Mouse (Mus musculus) adrenal gland, adult 8-10 months (tissue): ENCODE data around the gene Ethe1. TPM values are rescaled to one million over a fixed set of nuclear protein-coding genes. Genes with fewer than 3 reads are reported as not detected.
"Not testable (repeated sequence)": the region's sequence is repeated elsewhere in the genome, so short reads cannot be mapped to it uniquely, and the experiment has no call there.

Experiments used
- DNase-seq: peaks from one replicate; pipeline ENCODE4 v3.0.0; 2022
- total RNA-seq, 4 experiments: library from RNA; stranded (reverse); gene quantifications; 2 replicates each; pipeline ENCODE4 v1.2.4; 2022

Gene Ethe1
- total RNA-seq, 4 experiments from 2014 or later = 32.4 to 44.0 (median 39.1) TPM

GRCm38 (mm10) chr7:24612308-24612910 is 25.1 kb downstream of the Ethe1 start:
- no peak for DNase-seq

DNA sequence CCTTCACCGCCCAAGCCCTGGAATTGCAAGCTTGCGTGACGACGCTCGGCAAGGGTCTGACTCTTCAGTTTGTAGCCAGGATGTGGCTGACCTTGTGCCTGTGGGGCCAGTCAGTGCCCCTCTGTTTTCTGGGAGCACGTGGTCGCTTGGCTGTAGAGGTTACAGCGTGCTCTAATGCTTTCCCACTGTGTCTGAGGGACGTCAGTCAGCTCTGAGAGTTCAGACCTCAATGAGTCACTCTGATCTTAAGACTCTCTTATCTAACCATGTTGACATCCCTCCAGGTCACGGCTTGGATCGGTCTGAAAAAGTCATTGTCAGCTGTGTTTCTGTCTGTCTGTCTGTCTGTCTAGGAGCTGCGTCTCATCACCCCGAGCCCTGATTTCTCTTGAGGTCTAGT is 27.5 kb downstream of the Ethe1 start:
- no peak for DNase-seq

- no peak for DNase-seq
Measured at GRCm38 (mm10) chr7:24617763-24618162, 30.4 kb downstream of the Ethe1 start.

- DNase-seq = not testable (repeated sequence)
Measured at GRCm38 (mm10) chr7:24618374-24618773, 31.0 kb downstream of the Ethe1 start.

DNA sequence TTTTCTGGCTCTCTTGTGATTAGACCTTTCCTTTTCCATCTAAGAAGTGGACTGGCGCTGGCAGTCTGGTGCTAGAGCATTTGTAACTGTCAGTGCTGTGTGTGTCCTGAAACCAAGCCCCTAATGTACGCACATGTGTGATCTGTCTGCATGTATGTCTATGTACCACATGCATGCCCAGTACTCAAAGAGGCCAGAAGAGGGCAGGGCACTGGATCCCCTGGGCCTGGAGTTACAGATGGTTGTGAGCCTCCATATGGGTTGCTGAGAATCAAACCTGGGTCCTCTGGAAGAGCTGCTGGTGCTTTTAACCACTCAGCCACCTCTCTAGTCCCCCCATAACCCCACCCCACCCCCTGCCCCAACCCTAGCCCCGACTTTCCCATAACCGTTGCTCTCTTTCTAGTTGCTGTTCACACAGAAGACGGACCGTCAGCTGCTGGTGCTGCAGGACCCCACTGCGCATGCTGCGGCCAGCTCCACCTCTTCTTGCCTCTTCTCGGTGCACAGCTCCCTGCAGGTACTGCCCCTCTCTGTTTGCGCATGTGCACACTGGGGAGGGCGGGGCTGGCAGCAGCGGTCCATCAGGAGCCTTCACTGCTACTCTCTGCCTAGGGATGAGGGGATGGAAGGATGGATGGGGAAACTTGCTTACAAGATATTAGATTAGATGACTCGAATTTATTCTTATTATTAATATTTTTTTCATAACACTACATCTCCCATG is 32.5 kb downstream of the Ethe1 start:
- DNase-seq = no peak

GRCm38 (mm10) chr7:24621193-24621592 is 33.9 kb downstream of the Ethe1 start:
- DNase-seq = no peak

DNA sequence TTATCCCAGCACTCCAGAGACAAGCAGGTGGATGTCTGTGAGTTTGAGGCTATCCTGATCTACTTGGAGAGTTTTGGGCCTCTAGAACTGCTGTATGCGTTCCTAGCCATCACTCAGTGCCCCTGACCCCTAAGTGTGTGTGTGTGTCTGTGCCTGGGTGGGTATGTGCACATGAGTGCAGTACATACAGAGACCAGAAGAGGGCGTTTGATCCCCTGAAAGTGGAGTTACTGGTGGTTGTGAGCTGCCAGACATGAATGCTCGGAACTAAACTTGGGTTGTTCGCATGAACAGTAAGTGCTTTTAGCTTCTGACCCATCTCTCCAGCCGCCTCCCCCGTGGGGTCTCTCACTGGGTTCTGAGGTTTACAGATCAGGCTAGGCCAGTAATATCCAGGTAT is 35.6 kb downstream of the Ethe1 start:
- no peak for DNase-seq

- DNase-seq = peak; percentile 88
Measured at GRCm38 (mm10) chr7:24628685-24629610, 41.6 kb downstream of the Ethe1 start.

DNA sequence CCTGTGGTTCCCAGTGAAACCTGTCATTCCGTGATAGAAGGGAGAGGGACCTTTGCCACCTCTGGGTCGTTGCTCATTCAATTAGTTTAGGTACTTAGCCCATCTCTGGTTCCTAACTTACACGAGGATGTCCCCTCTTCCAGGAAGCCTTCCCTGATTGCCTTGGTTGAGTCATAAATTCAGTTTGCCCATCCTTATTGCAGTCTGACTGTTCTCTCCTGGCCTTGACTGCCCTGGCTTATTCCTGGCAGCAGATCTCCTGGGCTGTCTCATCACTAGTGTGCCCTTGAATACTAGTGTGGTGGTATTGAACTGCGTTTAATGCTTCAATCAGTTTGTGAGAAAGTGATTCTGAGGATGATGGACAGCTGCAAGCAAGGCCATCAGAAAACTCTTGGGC is 42.3 kb downstream of the Ethe1 start:
- DNase-seq = peak; percentile 55

DNA sequence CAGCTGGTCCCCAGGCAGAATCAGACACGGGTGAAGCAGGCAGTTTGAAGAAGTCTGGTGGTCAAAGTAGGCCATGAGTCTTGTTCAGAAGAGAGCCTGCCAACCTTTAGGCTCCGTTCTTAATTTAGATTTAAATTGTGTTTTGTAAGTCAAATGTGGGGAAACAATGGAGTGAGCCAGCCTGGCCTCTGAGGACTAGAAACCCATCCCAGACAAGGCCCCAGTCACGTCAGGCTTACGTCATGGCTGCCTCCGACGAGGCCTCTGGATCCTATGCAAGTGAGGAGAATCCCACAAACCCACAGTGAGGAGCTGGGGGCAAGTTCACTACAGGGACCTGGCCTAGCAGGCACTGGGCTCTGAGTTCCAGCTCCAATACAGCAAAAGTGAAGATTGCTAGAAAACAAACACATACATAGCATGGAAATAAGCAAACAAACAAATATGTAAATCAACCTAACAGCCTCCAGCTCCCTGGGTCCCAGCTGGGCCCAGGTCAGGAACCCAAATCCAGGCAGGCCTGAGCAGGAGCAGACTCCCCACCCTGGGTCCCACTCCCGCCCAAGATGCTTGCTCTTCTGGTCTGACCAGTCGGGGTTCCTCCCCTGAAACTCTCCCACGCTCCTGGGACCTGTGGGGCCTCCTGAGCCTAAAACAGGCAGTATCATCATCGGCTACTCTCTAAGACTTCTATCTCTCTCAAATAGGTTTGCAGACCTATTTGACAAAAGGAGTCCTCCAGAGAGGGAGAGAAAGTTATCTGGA is 43.0 kb downstream of the Ethe1 start:
- DNase-seq = no peak

DNA sequence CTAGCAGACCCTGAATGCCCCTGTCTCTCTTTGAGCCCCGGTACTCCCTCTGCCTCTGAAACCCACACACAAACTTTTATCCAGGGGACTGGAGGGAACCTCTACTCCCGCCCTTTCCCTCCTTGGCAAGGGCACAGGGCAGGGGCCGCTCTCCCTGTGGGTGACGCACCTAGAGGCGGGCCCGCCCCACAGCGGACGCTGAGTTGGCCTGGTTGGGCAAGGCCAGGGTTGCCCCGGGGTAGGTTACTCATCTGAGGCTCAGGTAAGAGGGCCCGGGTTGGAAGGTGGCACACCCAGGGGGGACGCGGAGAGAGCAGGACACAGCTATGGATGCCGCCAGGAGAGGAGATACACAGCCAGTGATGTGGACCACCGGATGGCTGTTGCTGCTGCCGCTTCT is 48.9 kb downstream of the Ethe1 start, which contains the start of gene Lypd3:
Gene Lypd3 (plus strand): TSS at position 287 of the 400 bp plus-strand sequence.
- DNase-seq = no peak

- DNase-seq = no peak
Measured at GRCm38 (mm10) chr7:24637046-24637445, 49.7 kb downstream of the Ethe1 start.

DNA sequence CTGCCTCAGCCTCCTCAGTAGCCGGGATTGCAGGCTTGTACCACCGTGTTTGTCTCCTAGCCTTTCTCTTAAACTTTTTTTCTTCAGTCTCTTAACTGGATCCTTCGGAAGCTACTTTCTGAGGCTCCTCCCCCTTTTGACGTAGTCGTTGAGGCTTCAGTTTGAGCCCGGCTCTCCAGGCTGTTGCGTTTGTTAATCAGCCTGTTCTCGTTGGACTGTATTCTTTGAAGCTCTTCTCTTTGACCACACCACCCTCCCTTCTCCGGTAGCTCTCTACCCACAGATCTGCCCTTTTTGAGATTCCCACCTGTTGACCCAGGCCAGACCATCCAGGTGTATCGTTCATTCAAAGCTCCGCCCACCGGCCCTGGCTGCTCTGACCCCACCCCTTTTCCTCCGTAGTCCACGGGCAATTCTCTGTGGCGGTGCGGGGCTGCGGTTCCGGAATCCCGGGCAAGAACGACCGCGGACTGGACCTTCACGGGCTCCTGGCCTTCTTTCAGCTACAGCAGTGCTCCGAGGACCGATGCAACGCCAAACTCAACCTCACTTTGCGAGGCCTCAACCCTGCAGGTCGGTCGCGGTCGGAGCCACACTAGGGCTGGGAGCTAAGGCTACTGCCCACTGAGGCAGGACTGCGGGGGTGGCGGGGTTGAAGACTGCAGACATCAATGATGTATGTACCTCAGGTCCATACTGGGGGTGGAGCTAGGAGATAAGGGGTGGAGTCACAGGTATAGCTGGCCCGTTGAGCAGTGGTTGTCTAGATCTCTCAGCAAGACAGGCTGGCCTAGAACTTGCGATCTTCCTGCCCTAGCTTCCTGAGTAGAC is 50.9 kb downstream of the Ethe1 start:
- no peak for DNase-seq

DNA sequence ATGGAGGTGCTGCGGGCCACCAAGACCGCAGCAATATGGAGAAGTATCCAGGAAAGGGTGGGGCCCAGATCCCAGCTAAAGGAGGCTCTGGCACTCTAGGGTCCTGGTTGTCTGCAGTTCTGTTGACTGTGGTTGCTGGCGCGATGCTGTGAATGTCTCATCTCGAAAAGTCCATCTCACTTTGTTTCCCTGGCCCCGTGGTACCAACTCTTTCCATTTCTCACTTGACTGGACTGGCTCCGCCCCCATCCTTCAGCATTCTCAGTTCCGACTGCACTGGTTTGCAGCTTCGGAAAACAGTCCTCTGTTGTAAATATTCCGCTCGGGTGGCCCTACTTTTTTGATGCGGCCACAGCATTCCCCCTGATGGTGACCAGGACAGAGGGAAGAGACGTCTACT is 53.1 kb downstream of the Ethe1 start:
- no peak for DNase-seq

DNA sequence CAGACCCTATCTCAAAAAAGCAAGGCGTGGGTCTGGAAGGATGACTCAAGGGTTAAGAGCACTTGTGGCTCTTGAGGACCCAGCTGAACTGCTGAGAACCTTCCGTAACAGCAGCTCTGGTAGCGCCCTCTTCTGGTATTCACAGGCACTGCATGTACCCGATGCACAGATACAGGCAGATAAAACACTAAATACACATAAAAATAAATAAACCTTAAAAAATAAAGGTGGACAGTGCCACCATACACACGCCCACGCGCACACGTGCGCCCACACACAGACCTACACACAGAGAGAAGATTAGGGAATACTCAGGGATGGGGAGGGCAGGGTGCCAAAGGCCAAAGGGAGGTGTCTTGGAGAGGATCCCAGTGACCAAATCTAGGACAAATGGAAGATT is 55.1 kb downstream of the Ethe1 start:
- DNase-seq = peak; percentile 51

GRCm38 (mm10) chr7:24644492-24644891 is 57.1 kb downstream of the Ethe1 start:
- DNase-seq = no peak

GRCm38 (mm10) chr7:24644996-24645395 is 57.7 kb downstream of the Ethe1 start:
- DNase-seq = no peak

GRCm38 (mm10) chr7:24646486-24646885 is 59.1 kb downstream of the Ethe1 start:
- DNase-seq = no peak

DNA sequence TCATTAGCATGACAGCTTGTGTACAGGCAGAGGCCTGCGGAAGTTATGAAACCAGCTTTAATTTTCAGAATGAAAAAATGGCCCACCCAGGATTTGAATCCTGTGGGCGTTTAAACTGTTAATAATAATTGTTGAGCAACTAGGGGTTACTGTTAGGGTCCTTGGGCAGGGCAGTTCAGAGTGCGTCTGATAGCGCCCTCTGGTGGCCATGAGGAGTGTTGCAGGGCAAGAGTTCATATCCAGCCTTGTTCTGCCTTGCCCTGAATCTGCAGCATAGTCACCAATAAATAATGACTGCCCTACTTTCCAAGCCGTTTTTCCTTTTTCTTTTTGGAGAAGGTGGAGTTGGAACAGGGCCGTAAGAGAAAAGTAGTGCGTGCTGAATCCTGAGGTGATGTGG is 66.3 kb downstream of the Ethe1 start:
- DNase-seq = peak; percentile 50
